Mouse (Mus musculus): ENCODE results near the gene Arhgef7.

- TF ChIP-seq CTCF (IDR thresholded peaks at IDR 0.05; ENCODE audit: insufficient read depth, low read depth, low read length), result no peak
- no peak for TF ChIP-seq POLR2A (IDR thresholded peaks at IDR 0.05; ENCODE audit: insufficient read depth, low read depth, low read length)
Measured at GRCm38 (mm10) chr8:11708815-11709214, 18.7 kb upstream of the Arhgef7 start.

All from olfactory bulb, adult 2 months (tissue).